Mouse (Mus musculus): ENCODE results near the gene Wars.

Wars gene

GRCm38 (mm10) chr12:108826282-108826957 is 67.6 kb downstream of the Wars start:
- in situ Hi-C loops (cut with MboI, MseI) = no loop called here

- in situ Hi-C loops (cut with MboI, MseI) = no loop called here
Measured at GRCm38 (mm10) chr12:108825561-108826224, 68.3 kb downstream of the Wars start.

DNA sequence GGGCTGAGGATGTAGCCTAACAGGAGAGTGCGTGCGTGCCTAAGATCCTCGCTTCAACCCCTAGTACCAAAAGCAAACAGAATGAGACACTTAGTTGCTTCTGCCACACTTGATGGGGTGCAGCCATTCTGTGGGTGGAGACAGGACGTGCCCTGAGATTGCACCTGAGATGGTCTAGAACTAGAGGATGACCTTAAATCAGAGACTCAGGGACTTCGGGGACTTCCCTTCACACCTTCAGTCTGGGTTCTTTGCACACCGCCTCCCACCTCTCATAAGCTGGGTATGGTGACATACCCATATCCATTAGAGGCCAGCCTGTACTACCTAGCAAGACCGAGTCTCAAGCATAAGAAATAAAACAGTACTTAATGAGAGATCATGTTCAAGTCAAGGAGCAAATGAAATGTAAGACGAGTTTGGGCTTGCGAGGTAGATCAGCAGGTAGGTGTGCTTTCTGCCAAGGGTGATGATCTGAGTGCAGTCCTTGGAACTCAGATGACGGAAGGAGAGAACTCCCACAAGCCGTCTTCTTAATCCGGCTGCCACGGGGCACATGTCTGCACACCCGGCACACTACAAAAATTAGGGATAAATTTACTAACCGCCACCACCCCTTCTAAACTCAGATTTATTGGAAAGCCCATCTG is 69.6 kb downstream of the Wars start:
- in situ Hi-C loops (cut with MboI, MseI) = loop anchor here (25.0 kb wide), 1 partner anchor 637 kb away; the partner anchor contains the start of genes Ccnk and Setd3

- in situ Hi-C loops (cut with MboI, MseI) = loop anchor here (25.0 kb wide), 1 partner anchor 636 kb away; the partner anchor contains the start of genes Ccnk and Setd3
Measured at GRCm38 (mm10) chr12:108823036-108823435, 70.9 kb downstream of the Wars start.

DNA sequence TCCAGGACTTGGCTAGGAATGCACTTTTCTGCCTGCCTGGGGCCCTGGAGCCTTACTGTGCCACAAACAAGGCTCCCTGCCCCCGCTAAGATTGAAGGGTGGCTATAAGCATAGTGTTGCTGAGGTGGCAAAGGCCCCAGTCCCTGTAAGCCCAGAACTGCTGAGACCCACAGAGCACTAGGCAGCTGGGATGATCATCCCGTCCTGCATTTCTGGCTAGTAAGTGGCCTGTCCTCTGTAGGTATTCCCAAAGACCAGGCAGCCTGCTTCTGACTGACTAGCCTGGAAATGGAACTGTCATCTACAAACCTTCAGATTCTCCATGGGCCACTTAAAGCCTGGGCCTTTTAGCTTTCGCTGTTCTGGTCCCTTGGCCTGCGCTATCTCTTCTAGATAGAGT is 73.5 kb downstream of the Wars start:
- in situ Hi-C loops (cut with MboI, MseI) = loop anchor here (25.0 kb wide), 1 partner anchor 633 kb away; the partner anchor contains the start of genes Ccnk and Setd3

DNA sequence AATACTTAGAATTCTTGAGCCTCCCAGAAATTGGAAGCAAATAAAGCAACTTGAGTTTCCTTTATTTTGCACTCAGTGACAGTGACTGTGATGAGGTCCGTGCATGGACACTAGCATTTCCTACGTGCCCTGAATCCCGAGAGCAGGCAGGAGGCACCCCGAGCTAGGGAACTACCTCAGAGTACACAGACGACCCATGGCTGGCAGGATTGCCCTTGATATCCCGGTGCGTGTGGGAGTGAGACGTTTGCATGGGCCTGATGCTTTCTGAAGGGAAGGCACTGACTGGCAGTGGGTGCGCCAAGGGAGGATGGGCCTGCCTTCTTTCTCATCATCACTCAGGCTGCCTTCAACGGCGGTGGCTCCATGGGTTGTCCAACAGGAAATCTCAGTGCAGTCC is 77.4 kb downstream of the Wars start:
- in situ Hi-C loops (cut with MboI, MseI) = loop anchor here (25.0 kb wide), 1 partner anchor 629 kb away; the partner anchor contains the start of genes Ccnk and Setd3

DNA sequence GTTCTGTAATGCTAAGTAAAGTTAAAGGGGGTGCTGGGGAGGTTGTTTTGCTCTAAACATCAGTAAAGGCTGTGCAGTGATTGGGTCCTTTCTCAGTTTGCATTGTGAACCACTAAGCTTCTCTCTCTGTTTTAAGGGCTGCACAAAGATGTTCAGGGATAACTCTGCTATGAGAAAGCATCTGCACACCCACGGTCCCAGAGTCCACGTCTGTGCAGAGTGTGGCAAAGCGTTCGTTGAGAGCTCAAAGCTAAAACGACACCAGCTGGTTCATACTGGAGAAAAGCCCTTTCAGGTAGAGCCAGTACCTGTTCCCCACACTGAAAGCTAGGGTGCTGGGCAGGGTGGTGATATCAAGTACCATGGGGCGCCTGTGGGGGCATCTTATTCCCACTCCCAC is 79.5 kb downstream of the Wars start:
- in situ Hi-C loops (cut with MboI, MseI) = loop anchor here (25.0 kb wide), 1 partner anchor 627 kb away; the partner anchor contains the start of genes Ccnk and Setd3

DNA sequence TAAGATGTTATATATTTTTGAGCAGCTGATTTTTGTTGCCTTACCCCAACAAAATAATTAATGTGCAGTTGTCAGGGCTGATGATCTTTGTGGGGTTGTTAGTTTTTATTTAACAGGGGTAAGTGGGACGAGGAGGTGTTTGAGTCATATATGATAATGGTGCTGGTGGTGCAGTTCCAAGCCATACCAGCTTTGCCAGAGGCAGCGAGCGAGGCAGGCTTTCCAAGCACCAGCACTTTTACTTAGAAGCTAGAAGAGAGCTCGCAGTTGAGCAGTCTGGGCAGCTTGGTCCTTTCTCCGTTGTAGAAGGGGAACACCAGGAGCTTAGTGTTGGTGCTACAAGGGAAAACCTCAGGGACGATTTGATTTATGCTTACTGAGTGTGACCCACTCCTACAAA is 81.5 kb downstream of the Wars start:
- in situ Hi-C loops (cut with MboI, MseI) = loop anchor here (25.0 kb wide), 1 partner anchor 625 kb away; the partner anchor contains the start of genes Ccnk and Setd3

DNA sequence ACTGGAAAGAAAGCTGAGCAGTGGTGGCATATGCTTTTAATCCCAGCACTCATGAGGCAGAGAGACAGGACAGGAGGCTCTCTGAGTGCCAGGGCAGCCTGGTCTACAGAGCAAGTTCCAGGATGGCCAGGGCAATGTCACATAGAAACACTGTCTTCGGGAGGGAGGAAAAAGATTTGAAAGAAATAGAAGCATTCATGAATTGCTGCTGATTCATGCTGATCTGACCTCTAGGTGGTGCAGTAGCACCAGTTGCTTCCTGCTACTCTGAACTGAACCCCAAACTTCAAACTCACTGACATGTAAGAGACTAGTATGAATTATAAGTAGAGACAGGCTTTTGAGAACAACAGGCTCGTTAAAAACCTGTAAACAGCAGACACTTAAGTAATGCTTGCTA is 82.8 kb downstream of the Wars start:
- in situ Hi-C loops (cut with MboI, MseI) = loop anchor here (25.0 kb wide), 1 partner anchor 624 kb away; the partner anchor contains the start of genes Ccnk and Setd3

- in situ Hi-C loops (cut with MboI, MseI) = loop anchor here (25.0 kb wide), 1 partner anchor 623 kb away; the partner anchor contains the start of genes Ccnk and Setd3
Measured at GRCm38 (mm10) chr12:108810309-108810708, 83.7 kb downstream of the Wars start.

All from regulatory T cell (primary cell).